Mouse (Mus musculus): ENCODE results near the gene Pabpc1l. TPM values are rescaled to one million over a fixed set of nuclear protein-coding genes. Genes with fewer than 3 reads are reported as not detected.
A peak's percentile ranks its signal among the peaks of the same experiment; 100 is the strongest.

The Pabpc1l gene
- polyA plus RNA-seq, 1 experiment: 0.18 TPM

GRCm38 (mm10) chr2:164083609-164084341, 58.5 kb downstream of the Pabpc1l start:
- peaks cover 59% of the 10 kb centered on the region for H3K36me3 ChIP-seq (ENCODE audit: control insufficient read depth, insufficient read depth, low read length)
- H3K27me3 ChIP-seq (ENCODE audit: control insufficient read depth, insufficient read depth, low read length): no peaks in the 10 kb centered on the region
- H3K4me1 ChIP-seq (ENCODE audit: control insufficient read depth, insufficient read depth, insufficient read length, low read length): peaks cover 4% of the 10 kb centered on the region
- 73% methylated on average over 19 of the region's 19 CpGs for WGBS
- TF ChIP-seq CTCF (IDR thresholded peaks at IDR 0.05; ENCODE audit: extremely low read depth, insufficient read length, insufficient replicate concordance, low read depth, low read length): no peak
- TF ChIP-seq POLR2A (IDR thresholded peaks at IDR 0.05; ENCODE audit: low read depth, low read length): no peak
- peak overlapping the region; percentile 65 for H3K27ac ChIP-seq (ENCODE audit: insufficient read depth, low read depth, low read length)
- H3K4me3 ChIP-seq (ENCODE audit: low read depth, low read length): no peak overlapping the region

DNA sequence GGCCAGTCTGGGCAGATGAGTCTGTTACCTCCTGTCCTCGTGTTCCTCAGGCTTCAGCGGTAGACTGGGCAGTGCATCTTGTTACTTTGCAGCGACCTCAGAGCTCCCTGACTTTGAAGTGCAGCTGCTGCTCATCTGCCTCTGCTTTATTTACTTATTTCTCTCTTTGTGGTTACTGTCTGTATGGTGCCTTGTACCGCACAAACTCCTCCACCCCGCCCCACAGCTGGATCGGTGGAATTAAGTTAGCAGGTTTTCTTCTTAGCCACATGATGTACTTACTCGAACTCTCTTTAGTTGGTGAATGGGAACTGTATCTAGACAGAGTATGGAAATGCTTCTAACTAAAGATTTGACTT, 59.1 kb downstream of the Pabpc1l start:
- 80% methylated on average over 7 of the region's 7 CpGs for WGBS
- TF ChIP-seq CTCF (IDR thresholded peaks at IDR 0.05; ENCODE audit: extremely low read depth, insufficient read length, insufficient replicate concordance, low read depth, low read length) (no peak), POLR2A (IDR thresholded peaks at IDR 0.05; ENCODE audit: low read depth, low read length) (no peak)
- H3K27me3 ChIP-seq (ENCODE audit: control insufficient read depth, insufficient read depth, low read length): no peaks in the 10 kb centered on the region
- H3K4me1 ChIP-seq (ENCODE audit: control insufficient read depth, insufficient read depth, insufficient read length, low read length): peaks cover 4% of the 10 kb centered on the region
- H3K4me3 ChIP-seq (ENCODE audit: low read depth, low read length): no peak overlapping the region
- H3K36me3 ChIP-seq (ENCODE audit: control insufficient read depth, insufficient read depth, low read length): peaks cover 63% of the 10 kb centered on the region
- peak overlapping the region; percentile 24; the same call in 1 of the 2 replicates for H3K27ac ChIP-seq (ENCODE audit: insufficient read depth, low read depth, low read length)

GRCm38 (mm10) chr2:164087416-164088017, 62.3 kb downstream of the Pabpc1l start:
- Histone ChIP-seq H3K4me3 (ENCODE audit: low read depth, low read length) (no peak overlapping the region), H3K36me3 (ENCODE audit: control insufficient read depth, insufficient read depth, low read length) (peaks cover 57% of the 10 kb centered on the region), H3K27me3 (ENCODE audit: control insufficient read depth, insufficient read depth, low read length) (no peaks in the 10 kb centered on the region), H3K27ac (ENCODE audit: insufficient read depth, low read depth, low read length) (no peak overlapping the region), H3K4me1 (ENCODE audit: control insufficient read depth, insufficient read depth, insufficient read length, low read length) (peaks cover 4% of the 10 kb centered on the region)
- WGBS: 84% methylated on average over 6 of the region's 6 CpGs
- TF ChIP-seq POLR2A (IDR thresholded peaks at IDR 0.05; ENCODE audit: low read depth, low read length) (no peak), CTCF (IDR thresholded peaks at IDR 0.05; ENCODE audit: extremely low read depth, insufficient read length, insufficient replicate concordance, low read depth, low read length) (no peak)

GRCm38 (mm10) chr2:164089508-164089907, 64.3 kb downstream of the Pabpc1l start:
- 90% methylated on average over 4 of the region's 4 CpGs for WGBS
- H3K27ac ChIP-seq (ENCODE audit: insufficient read depth, low read depth, low read length): no peak overlapping the region
- H3K27me3 ChIP-seq (ENCODE audit: control insufficient read depth, insufficient read depth, low read length): no peaks in the 10 kb centered on the region
- peaks cover 49% of the 10 kb centered on the region for H3K36me3 ChIP-seq (ENCODE audit: control insufficient read depth, insufficient read depth, low read length)
- H3K4me3 ChIP-seq (ENCODE audit: low read depth, low read length): no peak overlapping the region
- H3K4me1 ChIP-seq (ENCODE audit: control insufficient read depth, insufficient read depth, insufficient read length, low read length): peaks cover 3% of the 10 kb centered on the region; the same call in 1 of the 2 replicates
- no peak for TF ChIP-seq CTCF (IDR thresholded peaks at IDR 0.05; ENCODE audit: extremely low read depth, insufficient read length, insufficient replicate concordance, low read depth, low read length)
- TF ChIP-seq POLR2A (IDR thresholded peaks at IDR 0.05; ENCODE audit: low read depth, low read length): no peak

DNA sequence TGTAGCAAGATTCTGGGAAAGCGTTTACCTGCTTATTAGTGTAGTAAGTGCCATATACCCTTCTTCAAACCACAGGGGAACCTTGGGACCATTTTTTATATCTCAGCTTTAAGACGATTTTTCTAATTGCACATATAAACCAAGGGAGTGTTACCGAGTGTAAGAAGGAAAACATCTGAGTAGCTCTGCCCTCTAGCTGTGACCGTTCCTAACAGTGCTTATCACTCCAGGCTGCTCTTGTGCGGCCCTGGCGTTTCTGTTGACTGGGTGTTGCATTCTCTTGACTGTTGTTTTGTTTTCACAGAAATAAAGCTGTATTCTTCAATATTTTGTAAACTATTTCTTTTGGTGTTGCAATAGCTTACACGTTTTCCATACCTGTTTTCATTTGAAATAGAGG, 68.9 kb downstream of the Pabpc1l start:
- WGBS: 68% methylated on average over 7 of the region's 7 CpGs
- no peak for TF ChIP-seq CTCF (IDR thresholded peaks at IDR 0.05; ENCODE audit: extremely low read depth, insufficient read length, insufficient replicate concordance, low read depth, low read length)
- TF ChIP-seq POLR2A (IDR thresholded peaks at IDR 0.05; ENCODE audit: low read depth, low read length): no peak
- H3K4me3 ChIP-seq (ENCODE audit: low read depth, low read length): no peak overlapping the region
- peaks cover 49% of the 10 kb centered on the region for H3K36me3 ChIP-seq (ENCODE audit: control insufficient read depth, insufficient read depth, low read length)
- no peaks in the 10 kb centered on the region for H3K4me1 ChIP-seq (ENCODE audit: control insufficient read depth, insufficient read depth, insufficient read length, low read length)
- no peaks in the 10 kb centered on the region for H3K27me3 ChIP-seq (ENCODE audit: control insufficient read depth, insufficient read depth, low read length)
- no peak overlapping the region for H3K27ac ChIP-seq (ENCODE audit: insufficient read depth, low read depth, low read length)

- no peak overlapping the region for H3K4me3 ChIP-seq (ENCODE audit: low read depth, low read length)
- no peaks in the 10 kb centered on the region for H3K4me1 ChIP-seq (ENCODE audit: control insufficient read depth, insufficient read depth, insufficient read length, low read length)
- WGBS: 93% methylated on average over 11 of the region's 11 CpGs
- no peaks in the 10 kb centered on the region for H3K27me3 ChIP-seq (ENCODE audit: control insufficient read depth, insufficient read depth, low read length)
- H3K36me3 ChIP-seq (ENCODE audit: control insufficient read depth, insufficient read depth, low read length): peaks cover 65% of the 10 kb centered on the region
- TF ChIP-seq CTCF (IDR thresholded peaks at IDR 0.05; ENCODE audit: extremely low read depth, insufficient read length, insufficient replicate concordance, low read depth, low read length) (no peak), POLR2A (IDR thresholded peaks at IDR 0.05; ENCODE audit: low read depth, low read length) (no peak)
- H3K27ac ChIP-seq (ENCODE audit: insufficient read depth, low read depth, low read length): no peak overlapping the region
Measured at GRCm38 (mm10) chr2:164098603-164099250, 73.5 kb downstream of the Pabpc1l start.

Other genes starting within 250 kb of the Pabpc1l start
- gene Ccn5, start 204.6 kb upstream of the Pabpc1l start, polyA plus RNA-seq (2012; rRNA removed): 0.93 TPM in 1 of 2 replicates, not detected in the other
- not detected in 2 replicates for gene Kcnk15, start 171.8 kb upstream of the Pabpc1l start, polyA plus RNA-seq (2012; rRNA removed)
- 0.05 and 0.17 TPM in 2 replicates for gene Rims4, start 106.8 kb upstream of the Pabpc1l start, polyA plus RNA-seq (2012; rRNA removed)
- 12.1 and 25.8 TPM in 2 replicates for gene Ywhab, start 30.5 kb upstream of the Pabpc1l start, polyA plus RNA-seq (2012; rRNA removed)
- gene Stk4, start 44.9 kb downstream of the Pabpc1l start, polyA plus RNA-seq (2012; rRNA removed): 4.9 and 10.8 TPM in 2 replicates
- gene Tomm34, start 45.7 kb downstream of the Pabpc1l start, polyA plus RNA-seq (2012; rRNA removed): 20.0 and 39.4 TPM in 2 replicates
- gene Kcns1, start 145.7 kb downstream of the Pabpc1l start, polyA plus RNA-seq (2012; rRNA removed): 0.06 and 0.25 TPM in 2 replicates
- gene Wfdc5, start 157.3 kb downstream of the Pabpc1l start, polyA plus RNA-seq (2012; rRNA removed): 0.24 TPM in 1 of 2 replicates, not detected in the other
- not detected in 2 replicates for gene Wfdc12, start 165.2 kb downstream of the Pabpc1l start, polyA plus RNA-seq (2012; rRNA removed)
- gene Wfdc15a, start 174.7 kb downstream of the Pabpc1l start, polyA plus RNA-seq (2012; rRNA removed): not detected in 2 replicates
- gene Wfdc15b, start 196.2 kb downstream of the Pabpc1l start, polyA plus RNA-seq (2012; rRNA removed): 1.2 TPM in 1 of 2 replicates, not detected in the other
- not detected in 2 replicates for gene Svs2, start 213.0 kb downstream of the Pabpc1l start, polyA plus RNA-seq (2012; rRNA removed)
- not detected in 2 replicates for gene Svs3b, start 231.2 kb downstream of the Pabpc1l start, polyA plus RNA-seq (2012; rRNA removed)

Measured in small intestine, adult 2 months (tissue).